Mouse (Mus musculus) gastrocnemius, postnatal 25 days (tissue): ENCODE measurements around the gene Elac2. TPM values are rescaled to one million over a fixed set of nuclear protein-coding genes. Genes with fewer than 3 reads are reported as not detected.

Source experiments
- DNase-seq: peaks from one replicate; pipeline ENCODE4 v3.0.0; 2022
- long read RNA-seq, 2 experiments: library from polyadenylated mRNA; stranded (forward); transcript quantifications; one replicate each; pipeline ENCODE4 v2.0.0; 2021
- total RNA-seq, 2 experiments: library from RNA; stranded (reverse); gene quantifications; 1 replicate in 1 of 2; 2 replicates in 1 of 2; pipeline ENCODE4 v1.2.3; 2021

Elac2 gene
- 10 to 100 TPM; 18.3 to 18.6 TPM for total RNA-seq
- long read RNA-seq, experiment 1, transcript Elac2-202 (24 exons, 2,884 nt), result major isoform, 6 of 13 reads
- long read RNA-seq, experiment 1, partial matches to known transcripts, result 2 of 13 reads
- long read RNA-seq, experiment 1, other reads (novel, unspliced or antisense), result 3 of 13 reads
- long read RNA-seq, experiment 2, transcript Elac2-202 (24 exons, 2,884 nt), result major isoform, 20 of 33 reads
- long read RNA-seq, experiment 2, partial matches to known transcripts, result 2 of 33 reads
- long read RNA-seq, experiment 2, other reads (novel, unspliced or antisense), result 7 of 33 reads

DNA sequence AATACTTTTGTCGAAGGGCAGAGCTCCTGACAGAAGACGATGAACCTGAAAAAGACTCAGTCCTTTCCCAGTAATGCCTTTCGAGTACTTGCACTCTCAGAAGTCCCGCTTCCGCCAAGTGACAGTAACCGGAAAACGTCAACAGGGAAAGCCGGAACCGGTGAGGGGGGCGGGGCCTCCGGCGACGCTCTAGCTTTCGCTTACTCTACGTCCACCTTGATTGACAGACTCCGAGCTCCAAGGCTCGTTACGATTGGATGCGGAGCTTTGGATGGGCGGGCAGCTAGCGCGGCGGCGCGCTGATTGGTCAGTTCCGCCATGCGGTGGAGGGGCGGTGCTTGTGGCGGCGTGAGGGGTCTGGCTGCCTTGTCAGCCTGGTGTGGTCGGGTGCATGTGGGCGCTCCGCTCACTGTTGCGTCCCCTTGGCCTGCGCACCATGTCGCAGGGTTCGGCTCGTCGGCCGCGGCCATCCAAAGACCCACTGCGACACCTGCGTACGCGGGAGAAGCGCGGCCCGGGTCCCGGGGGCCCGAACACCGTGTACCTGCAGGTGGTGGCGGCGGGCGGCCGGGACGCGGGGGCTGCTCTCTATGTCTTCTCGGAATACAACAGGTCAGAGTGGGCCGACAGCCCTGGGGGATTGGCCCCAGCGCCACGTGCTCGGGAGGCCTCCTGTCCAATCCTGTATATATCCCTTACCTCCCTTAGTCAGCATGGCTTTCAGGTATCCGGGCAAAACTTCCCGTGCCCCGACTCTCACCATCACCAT, at the start of gene Elac2:
TSS of gene Elac2 (plus strand) at position 319 of the 769 bp plus-strand sequence.
- DNase-seq, result peak; percentile 96

- no peak for DNase-seq
Measured at GRCm38 (mm10) chr11:64929130-64929529, 49.7 kb upstream of the Elac2 start.

GRCm38 (mm10) chr11:64931060-64931770, 47.6 kb upstream of the Elac2 start:
- no peak for DNase-seq

GRCm38 (mm10) chr11:64937226-64937625, 41.6 kb upstream of the Elac2 start:
- no peak for DNase-seq

DNA sequence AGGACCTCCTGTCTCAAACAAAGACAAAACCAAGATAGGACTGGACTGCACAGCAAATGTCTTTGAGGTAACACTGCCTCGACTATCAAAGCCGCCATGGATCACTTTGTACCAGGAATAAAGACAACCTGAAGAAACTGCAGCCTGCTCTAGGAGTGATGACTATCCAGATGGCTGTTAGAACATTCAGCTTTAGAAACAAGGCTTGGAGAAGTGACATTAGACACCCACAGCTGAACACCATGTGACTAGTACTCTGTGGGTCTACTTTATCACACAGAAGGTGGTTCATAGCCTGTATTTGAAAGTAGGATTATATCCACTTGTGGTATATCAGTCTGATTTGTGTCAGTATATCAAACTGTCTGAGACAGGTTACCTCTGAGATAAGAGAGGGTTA, 37.6 kb upstream of the Elac2 start:
- DNase-seq, result no peak

DNA sequence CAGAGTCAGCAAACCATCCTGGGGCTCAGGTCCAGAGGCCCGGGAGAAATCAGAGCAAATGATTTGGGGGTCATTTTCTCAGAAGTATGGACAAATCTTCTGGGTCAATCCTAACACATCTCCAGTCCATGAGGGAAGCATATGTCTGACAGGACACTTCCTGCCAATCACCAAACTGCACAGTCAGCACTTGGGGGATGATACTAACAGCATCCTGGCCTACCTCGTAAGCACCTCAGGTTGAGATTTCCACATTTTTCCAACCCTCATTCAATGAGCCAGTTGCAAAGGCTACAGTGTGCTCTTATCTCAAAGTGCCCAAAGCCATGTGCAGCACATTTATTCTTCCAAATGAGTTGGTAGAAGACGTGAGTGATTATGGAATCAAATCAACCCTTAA, 29.1 kb upstream of the Elac2 start:
- DNase-seq, result no peak

GRCm38 (mm10) chr11:64956962-64957729, 21.7 kb upstream of the Elac2 start:
- DNase-seq, result no peak

DNA sequence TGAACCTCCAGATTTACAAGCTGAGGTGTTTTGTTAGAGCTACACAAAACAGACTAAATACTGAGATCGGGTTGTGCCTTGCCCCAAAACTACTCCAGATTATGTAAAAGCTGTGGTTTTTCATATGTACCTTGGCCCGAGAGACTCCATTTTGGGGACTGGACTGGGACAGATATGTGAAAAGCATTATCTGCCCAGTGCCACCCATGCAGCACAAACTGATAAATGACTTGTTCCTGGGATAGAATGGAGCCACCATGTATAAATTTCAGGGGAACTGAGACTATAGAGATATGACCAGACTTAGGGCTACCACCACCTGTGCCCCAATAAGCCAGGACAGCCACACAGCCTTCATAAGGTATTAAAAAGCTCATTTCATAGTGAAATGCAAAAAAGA, 16.2 kb upstream of the Elac2 start:
- no peak for DNase-seq

- peak; percentile 43 for DNase-seq
Measured at GRCm38 (mm10) chr11:64968507-64968906, 10.3 kb upstream of the Elac2 start.

DNA sequence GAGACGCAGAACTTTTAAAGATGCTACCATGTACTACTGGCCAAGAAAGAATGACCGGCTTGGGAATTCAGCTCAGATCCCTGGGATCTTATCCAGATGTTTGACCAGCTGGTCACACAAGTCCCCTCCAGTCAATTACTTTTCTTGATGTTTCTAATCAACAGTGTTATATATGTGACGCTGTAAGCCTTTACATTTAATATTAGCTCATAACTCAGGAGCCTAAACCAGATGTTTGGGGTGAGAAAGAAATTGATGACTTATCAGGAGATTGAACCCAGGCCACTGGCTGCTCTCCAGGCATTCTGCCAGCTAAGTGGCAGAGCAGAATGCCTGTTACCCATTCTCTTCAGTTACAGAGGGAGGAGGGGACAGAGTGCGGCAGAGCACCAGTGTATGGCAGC, 9.9 kb upstream of the Elac2 start:
- DNase-seq, result no peak

- DNase-seq, result no peak
Measured at GRCm38 (mm10) chr11:64971471-64971988, 7.3 kb upstream of the Elac2 start.

DNA sequence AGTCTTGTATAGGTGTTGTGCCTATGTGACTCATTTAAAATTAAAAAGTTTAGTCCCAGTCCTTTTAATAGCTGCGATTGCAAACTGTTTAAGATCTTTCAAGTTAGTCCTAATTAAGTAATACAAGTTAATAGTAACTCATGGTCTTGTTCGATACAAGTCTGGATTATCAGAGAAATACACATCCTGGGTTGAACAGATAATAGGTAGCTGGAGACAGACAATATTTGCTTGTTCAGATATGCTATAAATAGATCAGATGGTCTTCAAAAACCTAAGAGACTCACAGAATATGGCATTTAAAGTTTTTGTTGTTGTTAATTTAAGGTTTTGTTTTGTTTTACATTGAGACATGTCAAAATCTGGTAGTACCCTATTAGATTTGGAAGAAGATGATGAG, 6.4 kb upstream of the Elac2 start:
- DNase-seq, result no peak

- no peak for DNase-seq
Measured at GRCm38 (mm10) chr11:64979489-64979845, 629 bp downstream of the Elac2 start.

DNA sequence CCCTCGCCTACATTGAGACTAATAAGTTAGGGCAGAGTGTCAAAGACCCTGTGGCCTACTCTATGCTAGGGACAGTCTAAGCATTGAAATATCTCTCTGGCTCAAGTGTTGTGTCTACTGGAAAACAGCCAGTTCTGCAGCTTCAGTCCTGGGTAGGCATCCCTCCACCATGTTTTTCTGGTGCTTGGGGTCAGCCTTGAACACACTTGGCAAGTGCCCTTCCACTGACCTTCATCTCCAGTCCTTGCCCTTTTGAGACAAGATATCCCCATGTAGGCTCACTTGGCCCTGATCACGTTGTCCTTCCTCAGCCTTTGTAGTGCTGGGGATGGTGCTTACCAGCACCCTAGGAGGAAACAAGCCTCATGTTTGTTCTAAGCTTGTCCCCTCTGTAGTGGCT, 9.7 kb downstream of the Elac2 start:
- no peak for DNase-seq

GRCm38 (mm10) chr11:64998439-64998838, 19.6 kb downstream of the Elac2 start:
- no peak for DNase-seq

DNA sequence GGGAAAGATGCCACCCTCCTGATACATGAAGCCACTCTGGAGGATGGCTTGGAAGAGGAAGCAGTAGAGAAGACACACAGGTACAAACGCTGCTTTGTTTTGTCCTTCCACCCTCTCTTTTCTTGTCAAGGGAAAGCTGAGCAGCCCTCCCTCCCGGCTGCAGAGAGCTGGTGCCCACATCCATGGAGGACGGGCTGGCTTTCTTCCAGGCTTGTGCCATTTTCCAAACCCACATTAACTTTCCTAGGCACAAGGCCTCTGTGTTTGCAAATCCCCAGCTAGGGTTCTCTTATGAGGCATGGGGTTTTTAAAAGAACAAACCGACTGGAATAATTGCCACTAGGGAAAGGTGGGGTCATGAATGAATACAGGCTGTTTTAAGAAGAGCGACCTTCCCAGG, 20.8 kb downstream of the Elac2 start:
- DNase-seq, result no peak

DNA sequence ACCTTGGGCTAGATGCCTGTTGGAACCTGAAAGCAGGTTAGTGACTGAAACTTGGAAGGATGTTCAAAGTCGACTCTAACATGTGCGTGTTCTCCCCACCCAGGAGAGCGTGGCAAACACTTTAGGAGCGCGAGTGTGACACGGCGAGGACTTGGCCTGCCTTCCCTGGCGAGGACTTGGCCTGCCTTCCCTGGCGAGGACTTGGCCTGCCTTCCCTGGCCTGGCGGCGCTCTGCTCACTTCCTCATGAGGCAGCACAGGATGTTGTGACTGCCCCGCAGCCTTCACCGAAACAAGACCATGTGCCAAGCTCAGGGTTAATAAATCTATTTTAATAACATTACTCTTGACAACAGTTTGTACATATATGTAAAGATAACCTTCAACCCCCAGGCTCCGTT, 22.9 kb downstream of the Elac2 start:
- no peak for DNase-seq

GRCm38 (mm10) chr11:65003611-65004010, 24.8 kb downstream of the Elac2 start:
- no peak for DNase-seq

GRCm38 (mm10) chr11:65004836-65005235, 26.0 kb downstream of the Elac2 start:
- DNase-seq, result no peak

GRCm38 (mm10) chr11:65006047-65006446, 27.2 kb downstream of the Elac2 start:
- no peak for DNase-seq

DNA sequence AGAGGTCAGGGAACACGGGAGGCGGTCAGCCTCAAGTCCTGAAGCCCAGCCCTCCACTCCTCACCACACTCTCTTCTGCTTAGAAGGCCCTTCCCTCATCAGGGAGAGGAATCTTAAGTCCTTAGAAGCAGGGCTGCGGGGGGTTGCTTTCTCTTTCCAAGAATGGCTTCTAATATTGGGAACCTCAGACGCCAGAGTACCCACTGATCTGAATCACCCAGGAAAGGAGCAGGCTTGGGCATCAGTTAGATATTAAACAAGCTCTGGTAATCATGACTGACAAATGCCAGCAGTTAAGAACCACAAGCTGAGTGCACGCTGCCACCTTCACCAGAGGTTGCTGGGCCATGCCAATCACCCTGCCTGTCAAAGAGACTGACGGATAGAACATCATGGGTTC, 35.1 kb downstream of the Elac2 start:
- DNase-seq, result no peak

DNA sequence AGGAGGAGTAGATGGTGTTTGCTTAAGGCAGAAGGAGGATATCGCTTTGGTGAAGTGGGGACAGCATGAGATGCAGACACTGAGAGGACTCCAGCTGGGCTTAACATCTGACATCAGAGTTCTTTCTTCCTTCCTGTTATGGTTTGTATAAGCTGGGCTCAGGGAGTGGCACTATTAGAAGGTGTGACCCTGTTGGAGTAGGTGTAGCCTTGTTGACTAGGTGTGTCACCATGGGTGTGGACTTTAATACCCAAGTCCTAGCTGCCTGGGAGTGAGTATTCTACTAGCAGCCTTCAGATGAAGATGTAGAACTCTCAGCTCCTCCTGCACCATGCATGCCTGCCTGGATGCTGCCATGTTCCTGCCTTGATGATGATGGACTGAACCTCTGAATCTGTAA, 37.9 kb downstream of the Elac2 start:
- DNase-seq, result no peak
